Mouse (Mus musculus): Measurements from ENCODE around the gene Pdcd1lg2. TPM values are rescaled to one million over a fixed set of nuclear protein-coding genes. Genes with fewer than 3 reads are reported as not detected.
"Not testable (repeated sequence)": the region's sequence is repeated elsewhere in the genome, so short reads cannot be mapped to it uniquely, and the experiment has no call there.

Gene Pdcd1lg2
- total RNA-seq, 2 experiments from 2014 or later: 0.26 to 0.28 TPM

DNA sequence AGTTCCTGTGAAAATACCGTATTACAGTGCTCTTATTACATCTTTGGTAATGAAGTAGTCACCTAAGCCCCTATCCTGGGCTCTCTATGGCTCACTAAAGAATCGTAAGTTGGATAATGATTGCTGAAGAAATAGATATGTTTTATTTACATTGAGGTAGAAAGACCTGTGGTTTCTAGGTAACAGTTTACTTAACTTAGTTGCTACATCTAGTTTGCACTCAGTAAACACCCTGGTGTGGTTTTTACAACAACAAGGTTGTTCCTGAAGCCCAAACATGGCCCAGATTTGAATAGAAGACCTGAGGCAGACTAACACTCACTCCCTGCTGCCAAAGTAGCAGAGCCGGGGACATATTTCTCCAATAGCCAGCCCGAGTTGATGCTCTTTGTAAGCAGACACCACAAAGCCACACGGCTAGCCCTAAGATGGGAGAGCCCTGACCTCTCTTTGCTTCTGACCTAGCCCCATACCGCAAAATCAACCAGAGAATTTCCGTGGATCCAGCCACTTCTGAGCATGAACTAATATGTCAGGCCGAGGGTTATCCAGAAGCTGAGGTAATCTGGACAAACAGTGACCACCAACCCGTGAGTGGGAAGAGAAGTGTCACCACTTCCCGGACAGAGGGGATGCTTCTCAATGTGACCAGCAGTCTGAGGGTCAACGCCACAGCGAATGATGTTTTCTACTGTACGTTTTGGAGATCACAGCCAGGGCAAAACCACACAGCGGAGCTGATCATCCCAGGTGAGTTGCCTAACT lies 30.7 kb upstream of the Pdcd1lg2 start:
- no peak for DNase-seq (ENCODE audit: low spot score in 2 of 2)

DNA sequence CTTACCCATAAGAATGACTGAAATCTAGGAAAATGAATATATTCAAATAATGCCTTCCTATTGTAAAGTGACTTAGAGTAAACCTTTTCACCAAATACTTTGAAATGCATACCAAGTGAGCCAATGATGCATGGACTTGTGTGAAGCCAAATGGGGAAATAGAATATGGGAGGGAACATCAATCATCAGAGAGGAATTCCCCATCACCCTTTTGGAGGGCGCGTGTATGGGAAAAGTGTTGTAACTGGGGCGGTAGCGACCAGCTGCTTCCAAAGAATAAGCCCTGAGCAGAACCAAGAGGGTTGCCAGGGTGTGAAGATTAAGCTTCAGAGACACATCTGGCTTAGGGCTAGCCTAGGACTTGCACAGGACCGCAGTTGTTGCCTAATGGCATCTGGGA lies 27.4 kb upstream of the Pdcd1lg2 start:
- no peak for DNase-seq (ENCODE audit: low spot score in 2 of 2)

DNA sequence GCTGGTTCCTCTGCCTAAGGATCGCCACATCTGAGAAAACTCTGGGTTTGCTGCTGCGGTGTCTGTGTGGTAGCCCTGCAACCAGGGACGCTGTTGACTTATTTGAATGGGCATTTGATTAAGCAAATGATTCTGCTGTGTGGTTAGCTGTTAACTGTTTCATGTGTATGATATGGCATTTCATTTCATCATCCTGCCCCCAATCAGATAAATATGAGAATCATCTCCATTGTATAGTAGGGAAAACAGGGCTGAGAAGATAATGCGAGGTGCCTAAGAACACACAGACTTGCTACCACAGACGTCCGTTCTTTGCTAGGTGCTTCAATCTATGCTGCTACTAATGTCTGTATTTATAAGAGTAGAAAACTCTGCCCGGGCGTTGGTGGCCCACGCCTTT lies 26.3 kb upstream of the Pdcd1lg2 start:
- DNase-seq (ENCODE audit: low spot score in 2 of 2): no peak

DNA sequence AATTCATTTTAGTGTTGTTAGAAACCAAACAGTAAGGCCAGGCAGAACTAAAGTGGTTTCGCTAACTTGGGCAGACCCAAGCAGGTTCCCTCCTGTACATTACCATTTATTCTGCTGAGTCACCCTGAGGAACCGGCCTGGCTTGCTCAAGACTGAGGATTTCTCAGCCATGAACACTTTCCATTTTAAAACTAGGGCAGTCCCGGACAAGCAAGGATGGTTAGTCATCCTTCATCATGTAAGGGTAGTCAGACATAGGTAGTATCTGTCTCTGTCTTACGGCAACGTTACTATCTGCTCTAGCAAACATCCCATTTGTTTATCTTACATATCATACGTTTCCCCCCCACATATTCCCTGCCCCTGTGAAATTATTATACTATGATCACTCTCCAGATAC lies 25.7 kb upstream of the Pdcd1lg2 start:
- DNase-seq (ENCODE audit: low spot score in 2 of 2): no peak

DNA sequence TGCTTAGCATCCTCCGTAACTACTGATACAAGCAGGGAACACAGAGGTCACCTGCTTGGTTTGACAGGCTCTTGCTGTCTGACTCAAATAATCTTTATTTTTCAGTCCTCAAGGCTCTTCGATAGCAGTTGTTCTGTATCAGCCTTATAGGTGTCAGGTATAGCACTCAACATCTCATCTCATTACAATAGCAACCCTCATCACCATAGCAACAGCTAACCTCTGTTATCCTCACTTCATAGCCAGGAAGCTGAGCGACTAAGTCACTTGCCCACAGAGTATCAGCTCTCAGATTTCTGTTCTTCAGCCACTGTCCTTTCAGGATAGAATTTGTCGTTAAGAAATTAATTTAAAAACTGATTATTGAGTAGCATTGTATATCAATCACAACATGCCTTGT lies 24.9 kb upstream of the Pdcd1lg2 start:
- no peak for DNase-seq (ENCODE audit: low spot score in 2 of 2)

DNA sequence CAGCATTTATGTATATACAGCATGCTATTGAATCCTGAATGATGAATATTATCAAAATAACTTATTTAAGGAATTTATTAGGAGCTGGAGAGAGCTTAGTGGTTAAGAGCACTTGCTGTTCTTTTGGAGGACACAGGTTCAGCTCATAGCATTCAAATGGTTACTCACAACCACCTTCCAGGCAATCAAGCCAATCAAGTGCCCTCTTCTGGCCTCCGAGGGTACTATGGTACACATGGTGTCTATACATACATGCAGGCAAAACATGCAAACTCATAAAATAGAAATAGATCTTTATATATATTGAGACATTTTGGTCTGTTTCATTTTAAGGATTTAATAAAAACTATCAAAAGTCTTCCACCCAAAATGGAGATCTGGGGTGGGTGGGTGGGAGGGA lies 21.9 kb upstream of the Pdcd1lg2 start:
- no peak for DNase-seq (ENCODE audit: low spot score in 2 of 2)

DNA sequence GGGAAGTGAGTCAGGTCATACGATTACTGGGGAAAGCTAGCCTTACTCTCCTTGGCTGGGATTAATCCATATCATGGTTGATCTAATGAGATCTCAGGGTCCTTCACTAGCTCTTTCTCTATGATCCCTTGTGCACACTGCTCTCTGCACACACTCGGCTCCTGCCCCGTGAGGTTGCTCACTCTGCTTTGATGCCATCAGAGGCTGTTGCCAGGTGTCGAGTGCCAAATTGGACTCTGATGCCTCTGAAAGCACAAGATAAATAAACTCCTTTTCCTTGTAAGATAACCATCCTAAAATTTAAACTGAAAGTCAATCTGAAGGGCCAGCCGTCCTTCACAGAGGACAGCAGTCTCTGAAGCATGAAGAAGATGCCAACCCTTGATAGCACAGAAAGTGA lies 20.2 kb upstream of the Pdcd1lg2 start:
- no peak for DNase-seq (ENCODE audit: low spot score in 2 of 2)

DNA sequence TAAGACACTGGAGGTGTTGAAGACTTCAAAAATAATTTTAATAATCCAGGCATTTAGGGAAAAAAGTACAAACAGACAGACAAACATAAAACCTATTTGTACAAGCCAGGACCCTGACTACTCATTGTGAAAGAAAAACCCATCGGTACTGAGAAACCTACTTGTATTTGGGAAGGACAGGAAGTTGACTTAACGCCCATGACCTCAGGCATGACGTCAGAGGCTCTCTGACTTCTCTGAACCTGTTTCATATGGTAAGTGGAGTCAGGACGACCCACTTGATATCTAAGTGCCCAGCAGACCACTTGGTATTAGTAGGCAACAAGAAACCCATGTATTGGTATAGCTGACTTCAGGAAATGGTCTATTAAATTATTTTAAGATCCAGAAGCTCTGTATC lies 19.4 kb upstream of the Pdcd1lg2 start:
- DNase-seq (ENCODE audit: low spot score in 2 of 2): no peak

DNA sequence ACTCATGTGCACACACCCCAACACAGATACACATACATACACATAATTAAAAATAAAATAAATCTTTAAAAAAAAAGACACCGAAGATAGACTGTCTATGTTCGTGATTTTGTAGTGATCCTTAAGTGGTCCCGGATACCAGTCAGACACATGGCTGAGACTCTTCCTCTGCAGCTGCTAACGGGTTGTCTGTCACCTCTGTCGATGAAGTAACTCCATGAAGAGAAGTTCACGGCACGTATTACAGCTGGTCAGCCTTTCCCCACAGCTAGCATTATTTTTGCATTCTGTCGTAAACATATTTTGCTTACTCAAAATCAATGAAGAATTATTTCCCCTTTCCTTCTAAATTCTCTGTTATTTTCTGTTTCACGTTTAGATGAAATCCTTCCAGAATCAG lies 17.4 kb upstream of the Pdcd1lg2 start:
- DNase-seq (ENCODE audit: low spot score in 2 of 2): no peak

DNA sequence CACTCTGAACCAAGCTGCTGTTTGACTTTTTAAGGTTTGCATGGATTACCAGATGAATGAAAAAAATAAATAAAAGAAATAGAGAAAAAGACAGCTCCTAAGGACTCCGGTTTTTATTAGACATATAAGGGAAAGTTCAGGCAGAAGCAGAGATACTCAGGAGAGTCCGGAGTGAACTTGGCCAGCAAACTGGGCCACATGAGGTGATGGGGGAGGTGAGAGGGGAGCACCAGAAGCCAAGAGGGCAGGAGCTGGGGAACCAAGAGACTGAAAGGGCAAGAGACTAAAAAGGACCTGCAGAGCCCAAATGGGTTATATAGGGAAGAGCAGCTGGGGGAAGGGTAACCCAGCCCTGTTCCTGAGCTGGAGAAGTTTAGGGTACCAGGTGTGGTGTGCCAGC lies 16.0 kb upstream of the Pdcd1lg2 start:
- DNase-seq (ENCODE audit: low spot score in 2 of 2): no peak

DNA sequence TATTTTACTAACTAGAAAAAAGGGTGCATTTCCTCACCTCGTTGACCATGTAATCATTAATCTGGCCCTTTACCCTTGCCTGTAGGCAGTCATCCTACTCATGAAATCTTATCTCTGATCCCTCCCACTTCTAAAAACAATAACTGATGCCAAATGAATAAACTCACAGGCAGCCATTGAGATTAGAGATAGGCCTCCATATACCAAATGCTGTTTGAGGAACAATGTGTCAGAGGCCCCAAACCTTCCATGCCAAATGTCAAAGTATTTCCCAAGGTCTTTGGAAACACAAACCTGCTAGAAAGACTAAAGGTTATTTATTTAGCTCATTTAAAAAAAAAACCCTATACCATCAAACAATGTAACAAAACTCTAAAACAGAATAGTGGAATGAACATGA lies 14.4 kb upstream of the Pdcd1lg2 start:
- no peak for DNase-seq (ENCODE audit: low spot score in 2 of 2)

DNA sequence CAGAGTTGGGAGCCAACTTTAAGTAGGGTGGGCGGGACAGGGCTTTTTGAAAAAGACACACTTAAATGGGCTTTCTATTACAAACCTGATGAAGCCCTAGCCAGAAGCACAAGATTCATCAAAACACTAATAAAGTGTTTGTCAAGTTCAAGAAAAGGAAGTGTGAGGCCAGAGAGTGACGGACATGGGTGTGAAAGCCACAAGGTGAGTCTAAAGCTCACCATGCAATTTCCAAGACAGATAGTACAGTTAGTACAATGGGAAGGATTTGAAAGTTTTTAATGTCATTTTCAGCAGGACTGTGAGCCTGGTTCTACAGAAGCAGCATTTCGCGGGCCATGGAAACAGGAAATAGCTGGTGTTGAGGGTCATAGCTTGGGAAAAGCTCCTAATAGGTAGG lies 10.9 kb upstream of the Pdcd1lg2 start:
- no peak for DNase-seq (ENCODE audit: low spot score in 2 of 2)

DNA sequence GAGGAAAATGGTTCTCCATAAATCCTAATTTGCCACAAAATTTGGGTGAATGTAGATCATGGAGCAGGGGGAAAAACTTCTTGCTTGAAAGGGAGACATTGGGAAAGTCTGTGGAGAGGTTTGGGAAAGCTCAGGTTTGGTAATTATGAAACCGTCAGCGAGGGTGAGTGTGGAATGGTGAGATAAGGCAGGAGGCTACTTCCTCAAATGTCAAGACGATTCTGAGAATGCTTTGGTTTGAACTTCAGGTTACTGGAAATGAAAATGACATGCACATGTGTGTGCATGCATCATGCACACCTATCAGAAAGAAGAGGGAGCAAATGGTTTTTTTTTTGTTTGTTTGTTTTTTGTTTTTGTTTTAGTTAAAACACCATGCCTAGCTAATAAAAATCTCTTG lies 10.3 kb upstream of the Pdcd1lg2 start:
- no peak for DNase-seq (ENCODE audit: low spot score in 2 of 2)

DNA sequence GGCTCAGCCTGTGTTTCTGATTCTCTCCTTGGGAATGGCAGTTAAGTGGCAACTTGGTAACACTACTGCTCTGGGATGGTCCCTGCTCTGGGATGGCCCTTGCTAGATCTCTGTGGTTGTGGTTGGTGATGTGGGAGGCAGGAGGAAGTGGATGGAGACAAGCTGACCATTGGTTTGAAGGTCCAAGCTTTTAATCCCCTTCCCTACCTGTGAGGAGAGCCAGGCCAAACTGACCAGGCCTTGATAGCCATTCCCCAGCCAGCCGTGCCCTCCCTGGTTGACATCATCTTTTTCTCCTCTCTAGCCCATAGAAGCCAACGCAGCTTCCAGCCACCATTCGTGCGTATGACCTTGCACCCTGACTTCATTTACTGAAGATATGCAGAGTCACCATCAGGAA lies 8.1 kb upstream of the Pdcd1lg2 start:
- DNase-seq (ENCODE audit: low spot score in 2 of 2): no peak

DNA sequence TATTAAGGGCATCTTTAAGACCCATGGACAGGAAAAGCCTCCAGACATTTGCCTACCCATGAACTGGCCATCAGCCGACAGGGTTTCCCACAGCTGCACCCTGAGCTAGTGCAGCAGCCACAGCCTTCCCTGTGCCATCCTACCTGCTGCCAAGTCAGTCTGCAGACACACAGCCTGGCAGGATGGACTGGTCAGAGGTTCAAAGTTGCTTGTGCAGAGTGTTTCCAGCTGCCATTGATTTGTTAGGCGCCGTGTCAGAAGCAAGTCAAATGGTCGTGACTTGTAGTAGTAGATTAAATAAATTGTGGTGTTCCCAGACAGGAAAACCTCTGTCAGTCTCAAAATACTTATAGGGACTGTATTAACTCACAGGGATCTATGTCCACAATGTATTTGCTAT lies 7.5 kb upstream of the Pdcd1lg2 start:
- DNase-seq (ENCODE audit: low spot score in 2 of 2): no peak

DNA sequence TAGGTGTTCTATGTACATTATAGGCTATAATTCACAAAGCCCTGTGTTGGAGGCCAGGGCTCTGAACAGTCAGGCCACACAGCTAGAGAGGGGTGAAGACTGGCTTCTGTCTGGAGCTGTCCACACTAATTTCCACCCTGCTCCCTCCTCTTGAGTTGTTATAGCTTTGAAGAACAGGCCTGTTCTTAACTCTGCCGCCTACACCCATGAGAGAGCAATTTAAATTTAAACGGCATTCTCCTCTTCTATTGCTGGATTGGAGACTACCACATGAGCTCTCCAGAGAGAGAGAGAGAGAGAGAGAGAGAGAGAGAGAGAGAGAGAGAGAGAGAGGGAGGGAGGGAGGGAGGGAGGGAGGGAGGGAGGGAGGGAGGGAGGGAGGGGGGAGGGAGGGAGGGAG lies 5.3 kb upstream of the Pdcd1lg2 start:
- DNase-seq (ENCODE audit: low spot score in 2 of 2): no peak

DNA sequence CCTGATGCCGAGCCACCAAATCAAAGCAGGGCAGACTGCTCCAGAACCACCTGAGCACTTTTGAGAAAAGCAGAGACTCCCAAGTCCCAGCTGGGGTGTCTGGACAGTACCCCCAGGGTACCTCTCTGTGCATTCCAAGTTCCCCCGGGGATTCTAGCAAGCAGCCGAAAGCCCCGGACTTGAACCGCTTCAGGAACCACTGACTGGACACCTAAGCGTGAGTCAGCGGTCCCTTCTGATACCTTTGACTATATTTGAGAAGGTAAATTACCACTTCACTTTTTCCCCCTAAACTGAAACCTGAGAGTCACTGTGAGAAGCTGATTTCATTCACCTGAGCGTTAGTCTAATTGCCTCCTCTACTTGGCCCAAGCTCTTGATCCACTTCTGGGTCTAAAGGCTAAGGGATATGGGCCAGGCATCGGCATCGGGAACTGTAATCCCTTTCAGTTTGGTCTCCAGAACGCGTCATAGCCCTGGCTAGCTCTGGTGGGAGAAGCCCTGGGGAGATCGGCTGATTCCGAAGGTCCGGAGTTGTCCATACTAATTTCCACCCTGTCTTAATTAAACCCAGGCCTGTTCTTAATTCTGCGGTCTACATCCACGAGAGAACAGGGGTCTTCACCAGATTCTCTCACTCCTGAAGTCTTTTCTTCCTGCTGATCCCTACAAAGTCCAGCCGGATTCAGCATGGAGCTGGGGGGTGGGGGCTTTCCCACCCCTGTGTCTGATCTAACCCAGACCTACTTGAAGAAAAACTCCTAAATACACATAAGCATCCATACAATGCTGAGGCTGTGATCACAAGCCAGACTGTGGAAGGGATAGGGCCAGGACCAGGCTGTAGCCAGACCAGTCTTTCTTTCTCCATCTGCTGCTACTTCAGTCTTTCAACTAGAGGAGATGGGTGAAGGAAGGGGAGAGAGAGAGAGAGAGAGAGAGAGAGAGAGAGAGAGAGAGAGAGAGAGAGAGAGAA lies 4.4 kb upstream of the Pdcd1lg2 start:
- no peak for DNase-seq (ENCODE audit: low spot score in 2 of 2)

DNA sequence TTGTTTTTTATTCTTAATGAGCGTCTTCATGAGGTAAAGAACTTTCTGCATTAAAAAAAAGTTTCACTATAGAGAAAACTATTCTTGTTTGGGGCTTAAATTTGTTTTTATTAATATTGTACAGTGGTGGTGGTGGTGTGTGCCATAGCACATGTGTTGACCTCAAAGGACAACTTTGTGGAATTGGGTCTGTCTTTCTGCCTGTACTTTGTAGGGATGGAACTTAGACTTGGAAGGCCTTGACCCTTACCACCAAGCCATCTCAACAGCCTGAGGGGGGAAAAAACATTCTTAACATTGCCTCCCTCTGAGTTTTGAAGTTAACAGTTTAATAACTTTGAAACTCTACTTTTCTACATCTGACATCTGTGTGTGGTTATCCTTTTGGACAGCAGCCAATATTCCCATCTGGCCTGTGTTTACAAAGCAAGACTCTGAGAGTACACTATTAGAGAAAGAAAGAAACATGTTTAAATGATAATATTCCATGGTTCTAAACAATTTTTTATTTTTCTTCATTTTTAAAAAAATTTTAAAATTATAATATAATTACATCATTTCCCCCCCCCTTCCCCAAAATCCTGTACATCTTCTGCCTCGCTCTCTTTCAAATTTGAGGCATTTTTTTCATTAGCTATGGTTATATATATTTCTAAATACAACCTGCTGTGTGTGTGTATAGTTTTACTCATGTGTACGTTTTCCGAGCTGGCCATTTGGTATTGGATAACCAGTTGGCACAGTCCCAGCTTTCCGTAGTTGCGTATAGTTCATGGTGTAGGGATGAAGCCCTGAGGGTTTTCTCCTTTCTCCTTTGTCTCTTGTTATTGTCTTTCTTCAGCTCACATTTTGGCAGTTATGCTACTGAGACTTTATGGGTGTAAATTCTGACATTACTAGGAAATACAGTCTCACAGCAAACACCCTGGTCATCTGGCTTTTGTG lies 2.0 kb downstream of the Pdcd1lg2 start:
- DNase-seq (ENCODE audit: low spot score in 2 of 2): no peak

DNA sequence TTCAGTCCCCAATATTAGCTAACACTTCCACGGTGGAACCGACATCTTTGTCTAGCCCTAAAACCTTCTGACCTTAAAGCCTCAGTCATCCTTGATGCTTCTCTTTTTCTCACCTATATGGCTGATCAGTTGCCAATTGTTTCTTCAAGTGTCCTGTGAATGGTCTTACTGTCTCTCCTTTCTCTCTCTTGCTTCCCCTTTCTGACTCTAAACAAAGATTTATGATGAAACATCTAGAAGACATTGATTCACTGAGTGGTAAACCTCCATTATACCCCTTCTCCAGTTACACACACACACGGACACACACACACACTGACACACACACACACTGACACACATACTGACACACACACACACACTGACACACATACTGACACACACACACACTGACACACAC lies 3.8 kb downstream of the Pdcd1lg2 start:
- no peak for DNase-seq (ENCODE audit: low spot score in 2 of 2)

DNA sequence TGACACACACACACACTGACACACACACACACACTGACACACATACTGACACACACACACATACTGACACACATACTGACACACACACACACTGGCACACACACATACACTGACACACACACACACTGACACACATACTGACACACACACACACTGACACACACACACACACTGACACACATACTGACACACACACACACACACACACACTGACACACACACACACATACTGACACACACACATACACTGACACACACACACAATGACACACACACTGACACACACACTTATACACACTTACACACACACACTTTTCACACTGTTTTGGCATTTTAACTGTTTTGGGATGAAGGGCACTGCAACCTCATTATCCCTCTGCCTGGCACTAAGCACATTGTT lies 4.2 kb downstream of the Pdcd1lg2 start:
- DNase-seq (ENCODE audit: low spot score in 2 of 2): not testable (repeated sequence)

DNA sequence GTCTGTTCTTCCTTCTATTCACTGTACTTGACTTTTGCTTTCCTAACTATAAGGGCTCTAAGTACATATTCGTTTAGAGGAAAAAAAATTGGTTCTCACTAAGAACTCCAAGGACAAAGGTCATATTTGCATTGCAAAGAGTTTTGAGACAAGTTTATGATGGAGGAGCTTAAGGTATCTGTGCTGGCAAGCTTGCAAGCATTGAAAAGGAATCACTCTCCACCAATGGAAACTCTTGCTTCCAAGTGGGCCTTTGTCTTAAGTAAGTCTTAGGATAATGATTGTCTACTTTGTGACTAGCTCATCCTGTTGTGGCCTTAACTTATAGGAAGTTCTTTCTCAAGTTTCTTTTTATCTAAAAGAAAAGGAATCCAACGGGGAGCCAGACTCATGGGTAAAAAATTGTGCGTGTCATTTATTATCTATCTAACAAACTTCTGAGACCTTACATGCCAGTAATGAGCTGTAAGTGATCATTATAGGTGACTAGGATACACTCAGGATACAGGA lies 5.7 kb downstream of the Pdcd1lg2 start:
- no peak for DNase-seq (ENCODE audit: low spot score in 2 of 2)

All from left cerebral cortex, adult 18-20 months (tissue).